Mouse (Mus musculus) liver, adult 2 months (tissue): ENCODE measurements around the gene Ap3d1. TPM values are rescaled to one million over a fixed set of nuclear protein-coding genes. Genes with fewer than 3 reads are reported as not detected.

Source experiments
- DNase-seq: peaks from one replicate; pipeline ENCODE4 v3.0.0-alpha.2; 2011; ENCODE audit warnings: low read depth, low spot score; ENCODE audit errors: extremely low read depth
- H3K27ac ChIP-seq: fragments of 200-500 bp; replicated peaks from 2 replicates; pipeline ENCODE4 v1.5.1; 2012; ENCODE audit warnings: low read depth, mild to moderate bottlenecking, control low read depth, inconsistent platforms, low read length; ENCODE audit not compliant: insufficient read depth
- H3K27me3 ChIP-seq: fragments of 200-500 bp; 2 replicates; pipeline ENCODE4 v1.6.1; 2012; ENCODE audit warnings: mild to moderate bottlenecking, moderate library complexity, low read length, inconsistent platforms; ENCODE audit not compliant: control insufficient read depth, insufficient read depth
- H3K36me3 ChIP-seq: fragments of 200-500 bp; 2 replicates; pipeline ENCODE4 v1.6.1; 2012; ENCODE audit warnings: low read length, inconsistent platforms; ENCODE audit not compliant: control insufficient read depth, insufficient read depth
- H3K4me1 ChIP-seq: fragments of 200-500 bp; 2 replicates; pipeline ENCODE4 v1.6.1; 2011; ENCODE audit warnings: low read length; ENCODE audit not compliant: control insufficient read depth, insufficient read depth
- H3K4me3 ChIP-seq: fragments of 200-500 bp; 2 replicates; pipeline ENCODE4 v1.5.1; 2011; ENCODE audit warnings: low read depth, mild to moderate bottlenecking, control low read depth, low read length, moderate library complexity; ENCODE audit not compliant: insufficient read depth
- H3K79me2 ChIP-seq: fragments of 200-500 bp; 2 replicates; pipeline ENCODE4 v1.6.1; 2012; ENCODE audit warnings: inconsistent platforms, mild to moderate bottlenecking, low read length, moderate library complexity; ENCODE audit not compliant: control insufficient read depth, insufficient read depth
- H3K9ac ChIP-seq: fragments of 200-500 bp; 2 replicates; pipeline ENCODE4 v1.6.1; 2012; ENCODE audit warnings: low read depth, mild to moderate bottlenecking, control low read depth, inconsistent platforms, low read length
- CTCF ChIP-seq: fragments of 200-500 bp; IDR thresholded peaks from 2 replicates; pipeline ENCODE4 v1.5.1; 2011; ENCODE audit warnings: low read depth, low read length, control low read depth
- POLR2A ChIP-seq: fragments of 200-500 bp; IDR thresholded peaks from 2 replicates; pipeline ENCODE4 v1.6.1; 2011; ENCODE audit warnings: low read length, control low read depth; ENCODE audit not compliant: insufficient read depth; ENCODE audit errors: extremely low read depth
- WGBS: fragments of 180-500 bp; shearing (Covaris S2); methylation state at CpG from one replicate; pipeline ENCODE4 v1.1.7; 2018; 5-methylcytosine and 5-hydroxymethylcytosine counted together
- polyA plus RNA-seq: library from polyadenylated mRNA; depleted of rRNA; stranded (reverse); fragments of >200 nt; gene quantifications from 2 replicates; pipeline ENCODE4 v1.2.3, GENCODE M21; 2012
- total RNA-seq: library from RNA; depleted of rRNA; stranded (reverse); fragments of >200 nt; gene quantifications from 2 replicates; pipeline ENCODE4 v1.2.3, GENCODE M21; 2014

Ap3d1 gene
- total and polyA plus RNA-seq, 2 experiments: 22.3 to 49.2 TPM

DNA sequence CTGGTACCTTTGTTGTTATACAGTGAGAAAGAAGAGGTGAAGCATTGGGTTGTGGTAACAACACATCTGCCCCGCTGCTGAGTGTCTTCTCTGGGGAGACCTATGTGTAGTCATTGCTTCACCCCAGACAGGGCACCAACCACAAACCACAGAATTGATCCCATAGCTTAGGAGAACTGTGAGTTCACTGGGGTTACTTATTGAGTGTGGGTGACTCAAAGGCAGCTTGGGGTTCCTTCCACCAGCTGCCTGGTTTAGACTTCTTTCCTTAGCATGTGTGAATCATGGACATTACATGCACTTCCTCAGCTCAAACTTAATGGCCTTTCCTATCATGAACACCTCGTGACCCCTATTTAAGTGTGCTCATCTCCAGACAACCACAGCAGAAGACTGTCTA is 21.4 kb upstream of the Ap3d1 start:
- H3K36me3 ChIP-seq: peaks cover 8% of the 10 kb centered on the region
- H3K27ac ChIP-seq: no peak overlapping the region
- TF ChIP-seq CTCF: no peak
- no peak for TF ChIP-seq POLR2A
- H3K4me1 ChIP-seq: peaks cover 60% of the 10 kb centered on the region
- H3K9ac ChIP-seq: no peak overlapping the region
- WGBS: 79% methylated on average over 2 of the region's 2 CpGs
- no peak overlapping the region for H3K4me3 ChIP-seq
- H3K27me3 ChIP-seq: no peaks in the 10 kb centered on the region
- no peak for DNase-seq
- H3K79me2 ChIP-seq: peaks cover 51% of the 10 kb centered on the region; the same call in 1 of the 2 replicates

DNA sequence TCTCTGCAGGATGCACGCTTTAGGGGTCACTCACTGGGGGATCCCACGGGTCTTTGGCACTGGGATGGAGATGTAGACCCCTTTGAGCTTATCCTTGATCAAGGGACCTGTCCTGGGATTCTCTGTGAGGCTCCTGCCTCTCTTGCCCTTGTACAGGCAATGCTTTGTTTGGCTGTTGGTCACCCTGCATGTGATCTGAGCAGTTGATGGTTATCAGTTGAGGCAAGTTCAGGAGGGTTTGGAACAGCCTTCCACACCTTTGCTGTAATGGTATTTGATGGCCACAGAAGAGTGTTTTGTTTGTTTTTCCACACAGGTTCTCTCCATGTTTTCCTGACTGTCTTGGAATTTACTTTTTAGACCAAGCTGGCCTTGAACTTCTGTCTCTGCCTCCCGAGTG is 19.8 kb upstream of the Ap3d1 start:
- Histone ChIP-seq H3K36me3 (no peaks in the 10 kb centered on the region), H3K27me3 (no peaks in the 10 kb centered on the region), H3K79me2 (peaks cover 60% of the 10 kb centered on the region; the same call in 1 of the 2 replicates), H3K9ac (no peak overlapping the region), H3K27ac (no peak overlapping the region), H3K4me1 (peaks cover 68% of the 10 kb centered on the region), H3K4me3 (no peak overlapping the region)
- peak; percentile 60 for DNase-seq
- 41% methylated on average over 3 of the region's 3 CpGs for WGBS
- TF ChIP-seq CTCF: no peak
- TF ChIP-seq POLR2A: no peak

DNA sequence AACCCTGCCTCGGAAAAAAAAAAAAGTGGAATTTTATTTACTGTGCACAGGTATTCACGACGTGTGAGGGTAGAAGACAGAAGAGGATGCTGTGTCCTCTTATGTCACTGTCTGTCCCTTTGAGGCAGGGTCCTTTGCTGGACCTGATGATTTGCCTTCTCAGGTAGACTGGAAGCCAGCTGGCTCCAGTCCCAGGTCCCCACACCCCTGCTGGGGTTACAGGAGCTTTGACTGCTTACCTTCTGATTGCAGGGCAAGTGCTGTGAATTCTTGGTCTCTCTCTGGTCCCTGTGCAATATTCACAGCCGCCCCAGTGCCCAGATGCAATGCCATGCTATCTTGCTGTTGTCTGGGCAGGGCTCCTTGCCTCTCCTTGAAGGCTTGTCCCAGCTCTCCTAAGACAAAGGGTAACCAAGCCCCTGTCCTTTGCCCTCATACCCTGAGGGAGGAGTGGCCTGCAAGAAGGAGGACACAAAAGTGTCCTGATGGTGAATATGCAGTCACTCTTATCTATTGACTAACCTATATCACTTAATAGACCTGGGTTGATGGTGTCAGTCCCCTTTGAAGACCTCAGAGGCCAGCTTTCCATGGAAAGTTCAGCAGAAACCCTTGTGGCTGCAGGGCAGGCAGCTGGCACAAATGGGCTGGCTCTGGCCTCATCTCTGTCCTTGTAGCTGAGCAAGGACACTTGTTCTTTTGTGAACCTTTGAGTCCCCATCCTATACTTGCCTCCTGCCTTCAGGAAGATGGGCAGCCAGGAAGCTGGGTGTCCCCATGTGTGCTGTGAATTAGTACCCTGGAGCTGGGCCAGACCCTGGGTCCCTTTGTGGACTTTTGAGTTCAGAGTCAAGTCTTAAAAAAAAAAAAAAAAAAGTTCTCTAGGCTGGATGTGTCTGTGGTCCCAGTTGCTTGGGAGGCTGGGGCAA is 18.8 kb upstream of the Ap3d1 start:
- H3K9ac ChIP-seq: no peak overlapping the region
- H3K79me2 ChIP-seq: peaks cover 68% of the 10 kb centered on the region; the same call in 1 of the 2 replicates
- no peaks in the 10 kb centered on the region for H3K36me3 ChIP-seq
- WGBS: 42% methylated on average over 4 of the region's 4 CpGs
- 0 out of 2 replicates have a peak overlapping the region, but pooled peaks have one; percentile 4 for H3K27ac ChIP-seq
- H3K4me3 ChIP-seq: no peak overlapping the region
- no peaks in the 10 kb centered on the region for H3K27me3 ChIP-seq
- peak; percentile 46 for DNase-seq
- peaks cover 68% of the 10 kb centered on the region for H3K4me1 ChIP-seq
- TF ChIP-seq POLR2A: no peak
- no peak for TF ChIP-seq CTCF

DNA sequence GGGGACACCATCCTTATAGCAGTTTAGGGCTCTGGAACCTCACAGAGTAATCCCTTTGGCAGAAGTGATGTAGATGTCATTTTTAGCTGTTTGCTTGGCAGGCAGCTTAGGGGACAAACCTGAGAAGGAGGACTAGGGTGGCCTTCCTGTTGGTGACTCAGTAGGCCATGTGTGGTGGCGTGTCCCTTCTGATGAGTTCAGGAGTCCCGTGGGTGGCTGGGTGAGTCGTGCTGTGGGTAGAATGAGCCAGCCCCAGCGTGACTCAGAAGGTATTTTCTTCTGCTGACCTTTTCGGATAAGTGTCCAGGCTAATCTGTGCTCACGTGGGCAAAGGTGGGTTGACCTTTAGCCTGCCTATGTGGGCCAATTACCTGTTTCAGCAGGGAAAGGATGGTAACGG is 16.6 kb upstream of the Ap3d1 start:
- DNase-seq: peak; percentile 70
- no peaks in the 10 kb centered on the region for H3K27me3 ChIP-seq
- H3K9ac ChIP-seq: peak overlapping the region; percentile 1; the same call in 1 of the 2 replicates
- H3K4me3 ChIP-seq: no peak overlapping the region
- H3K27ac ChIP-seq: 0 out of 2 replicates have a peak overlapping the region, but pooled peaks have one; percentile 0
- no peaks in the 10 kb centered on the region for H3K36me3 ChIP-seq
- no peak for TF ChIP-seq POLR2A
- TF ChIP-seq CTCF: no peak
- 15% methylated on average over 7 of the region's 7 CpGs for WGBS
- H3K4me1 ChIP-seq: peaks cover 53% of the 10 kb centered on the region
- H3K79me2 ChIP-seq: peaks cover 66% of the 10 kb centered on the region; the same call in 1 of the 2 replicates

DNA sequence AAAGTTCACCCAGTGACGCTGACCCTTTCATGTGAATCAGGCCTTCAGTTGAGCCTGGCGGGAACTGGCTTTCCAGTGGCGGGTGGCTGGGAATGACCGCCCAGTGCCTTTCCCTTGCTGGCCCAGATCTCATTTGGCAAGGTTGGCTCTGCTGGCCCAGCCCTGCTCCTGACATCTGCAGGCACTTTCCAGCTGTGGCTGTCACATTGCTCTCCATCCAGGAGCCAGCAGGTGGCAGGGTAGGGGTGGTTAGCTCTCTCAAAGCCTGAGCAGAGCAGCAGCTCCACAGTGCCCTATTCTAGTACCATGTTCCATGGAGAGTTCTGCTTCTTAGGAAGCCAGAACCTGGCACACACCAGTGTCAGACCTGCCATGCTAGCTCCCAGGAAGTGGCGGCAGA is 15.7 kb upstream of the Ap3d1 start:
- H3K27me3 ChIP-seq: no peaks in the 10 kb centered on the region
- H3K9ac ChIP-seq: no peak overlapping the region
- H3K4me3 ChIP-seq: no peak overlapping the region
- TF ChIP-seq POLR2A (no peak), CTCF (peak; percentile 92)
- no peaks in the 10 kb centered on the region for H3K36me3 ChIP-seq
- DNase-seq: peak; percentile 96
- peaks cover 57% of the 10 kb centered on the region; the same call in 1 of the 2 replicates for H3K79me2 ChIP-seq
- peaks cover 49% of the 10 kb centered on the region for H3K4me1 ChIP-seq
- 8% methylated on average over 5 of the region's 5 CpGs for WGBS
- H3K27ac ChIP-seq: peak overlapping the region; percentile 18; the same call in 1 of the 2 replicates
